Mouse (Mus musculus) adrenal gland, adult 8-10 months (tissue): Measurements from ENCODE around the gene Gm4792. TPM values are rescaled to one million over a fixed set of nuclear protein-coding genes. Genes with fewer than 3 reads are reported as not detected.

Experiments
- DNase-seq: peaks from one replicate; pipeline ENCODE4 v3.0.0; 2022
- total RNA-seq, 4 experiments: library from RNA; stranded (reverse); gene quantifications; 2 replicates each; pipeline ENCODE4 v1.2.4; 2022

Gm4792 gene
- total RNA-seq, 4 experiments from 2014 or later: not detected

GRCm38 (mm10) chr10:94299301-94299700 is 798 bp upstream of the Gm4792 start:
- DNase-seq: no peak

DNA sequence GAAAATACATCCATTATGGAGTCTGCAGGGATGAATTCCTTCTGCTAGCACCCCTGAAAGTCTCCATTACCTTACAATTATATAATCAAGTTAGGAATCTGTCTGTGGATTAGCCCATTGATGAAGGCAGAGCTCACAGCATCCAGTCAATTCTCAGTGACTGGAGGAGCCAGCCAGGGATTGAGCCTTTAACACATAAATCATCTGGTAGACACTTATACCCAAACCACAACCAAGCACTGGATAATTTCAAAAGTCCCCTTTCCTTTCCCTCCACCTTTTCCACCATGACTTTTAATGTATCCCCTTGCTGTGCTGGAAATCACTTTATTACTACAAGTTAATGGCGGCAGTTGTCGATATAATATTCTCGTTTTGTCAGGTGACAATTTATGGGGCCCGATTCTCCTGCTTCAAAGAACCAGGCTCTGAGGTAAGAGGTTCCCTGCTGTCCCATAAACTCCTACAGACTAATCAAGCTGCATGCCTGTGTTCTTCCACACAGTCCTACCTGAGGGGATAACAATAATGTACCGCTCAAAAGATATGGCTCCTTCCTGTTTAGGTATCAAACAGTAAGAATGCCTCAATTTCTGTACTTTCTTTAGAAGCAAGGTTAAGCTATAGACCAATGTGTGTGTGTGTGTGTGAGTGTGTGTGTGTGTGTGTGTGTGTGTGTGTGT is 2.4 kb downstream of the Gm4792 start:
- no peak for DNase-seq

DNA sequence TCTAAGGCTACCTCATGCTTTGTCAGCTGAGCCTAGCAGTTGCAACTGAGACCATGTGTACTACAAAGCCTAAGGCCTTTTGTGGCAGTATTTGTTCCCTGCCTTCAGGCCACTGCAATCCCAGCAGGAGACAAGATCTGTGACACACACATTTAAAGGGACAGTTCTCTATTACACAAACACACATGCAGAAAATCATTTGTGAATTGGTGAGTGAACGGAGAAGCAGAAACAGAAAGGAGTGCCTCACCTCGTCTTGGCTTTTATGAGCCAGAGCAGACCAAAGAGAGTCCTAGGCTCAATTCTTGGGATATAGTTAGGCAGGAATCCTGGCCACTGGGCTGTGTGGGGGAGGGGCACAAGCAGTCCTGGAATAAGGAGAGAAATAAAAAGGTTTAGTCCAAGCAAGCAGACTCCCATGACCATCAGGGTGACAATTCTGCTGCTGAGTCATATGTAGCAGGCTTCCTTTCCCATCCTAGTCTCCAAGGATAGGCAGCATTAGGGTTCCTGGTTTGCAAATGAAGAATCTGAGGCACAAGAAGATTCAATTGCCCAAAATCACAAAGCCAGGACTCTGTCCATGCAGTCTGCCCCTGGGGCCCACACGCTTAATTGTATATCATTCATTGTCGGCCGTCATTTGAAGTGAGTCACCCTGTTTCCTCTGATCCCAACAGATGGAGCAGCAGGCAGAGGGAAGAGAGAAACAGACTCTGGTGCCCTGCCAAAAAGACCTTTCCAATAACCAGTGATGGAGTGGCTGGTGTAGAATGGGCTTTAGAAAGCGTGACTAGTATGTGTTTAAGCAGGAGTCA is 3.4 kb downstream of the Gm4792 start:
- DNase-seq: peak; percentile 8

GRCm38 (mm10) chr10:94294437-94294836 is 4.1 kb downstream of the Gm4792 start:
- no peak for DNase-seq

DNA sequence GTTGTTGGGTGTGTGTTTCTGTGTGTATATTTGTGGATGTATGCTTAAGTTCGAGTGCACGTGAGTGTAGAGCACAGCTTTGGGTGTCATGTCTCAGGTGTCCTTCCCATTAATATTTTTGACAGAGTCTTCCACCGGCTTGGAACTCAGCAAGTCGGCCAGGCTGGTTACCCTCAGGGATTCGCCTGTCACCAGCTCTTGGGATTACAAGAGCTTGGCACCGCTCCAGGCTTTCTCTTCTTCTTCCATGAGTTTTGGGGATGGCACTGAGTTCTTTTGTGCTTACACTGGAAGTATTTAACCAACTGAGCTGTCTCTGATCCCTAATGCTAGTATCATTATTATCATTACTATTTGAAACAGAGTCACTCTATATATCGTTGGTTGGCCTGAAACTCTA is 15.7 kb downstream of the Gm4792 start:
- DNase-seq: no peak

DNA sequence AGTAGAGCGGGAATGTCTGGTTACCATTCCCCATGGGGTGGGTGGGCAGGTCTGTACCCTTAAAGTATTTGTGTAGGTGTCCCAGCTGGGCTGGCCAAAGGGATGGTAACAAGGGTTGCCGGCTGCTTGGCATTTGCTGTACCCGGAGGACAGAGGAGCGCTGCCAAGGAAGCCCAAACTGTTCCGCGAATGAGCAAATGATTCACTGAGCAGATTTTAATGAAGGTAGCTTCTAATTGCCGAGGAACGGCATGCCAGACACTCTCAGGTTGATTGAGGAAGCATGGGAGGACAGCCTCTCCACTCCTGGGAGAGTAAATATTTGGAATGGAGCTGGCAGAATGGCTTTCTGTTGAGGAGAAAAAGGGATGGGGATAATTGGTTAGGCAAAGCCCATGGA is 16.3 kb downstream of the Gm4792 start:
- DNase-seq: no peak

- no peak for DNase-seq
These were observed 22.0 kb downstream of the Gm4792 start for GRCm38 (mm10) chr10:94276511-94276910.

DNA sequence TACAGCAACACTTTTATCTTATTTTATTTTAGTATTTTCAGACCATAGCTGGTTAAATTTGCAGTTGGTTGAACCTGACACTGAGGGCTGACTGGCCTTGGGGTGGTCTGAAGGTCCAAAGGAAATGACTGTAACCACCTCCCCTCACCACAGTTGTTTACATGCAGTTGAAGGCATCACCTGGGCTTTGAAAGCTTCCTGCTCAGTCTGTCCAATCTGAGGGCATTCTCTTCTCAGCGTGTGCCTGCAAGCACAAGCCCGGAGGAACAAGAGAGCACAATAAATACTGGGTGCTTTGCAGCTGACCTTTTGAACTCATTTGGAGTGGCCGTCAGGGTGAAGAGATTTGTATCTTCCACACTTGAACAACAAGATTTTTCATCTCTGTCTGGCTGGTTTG is 23.2 kb downstream of the Gm4792 start:
- DNase-seq: no peak

GRCm38 (mm10) chr10:94265656-94266542 is 32.6 kb downstream of the Gm4792 start:
- no peak for DNase-seq

GRCm38 (mm10) chr10:94263211-94263610 is 35.3 kb downstream of the Gm4792 start:
- DNase-seq: no peak

- no peak for DNase-seq
These were observed 35.9 kb downstream of the Gm4792 start for GRCm38 (mm10) chr10:94262646-94263045.

DNA sequence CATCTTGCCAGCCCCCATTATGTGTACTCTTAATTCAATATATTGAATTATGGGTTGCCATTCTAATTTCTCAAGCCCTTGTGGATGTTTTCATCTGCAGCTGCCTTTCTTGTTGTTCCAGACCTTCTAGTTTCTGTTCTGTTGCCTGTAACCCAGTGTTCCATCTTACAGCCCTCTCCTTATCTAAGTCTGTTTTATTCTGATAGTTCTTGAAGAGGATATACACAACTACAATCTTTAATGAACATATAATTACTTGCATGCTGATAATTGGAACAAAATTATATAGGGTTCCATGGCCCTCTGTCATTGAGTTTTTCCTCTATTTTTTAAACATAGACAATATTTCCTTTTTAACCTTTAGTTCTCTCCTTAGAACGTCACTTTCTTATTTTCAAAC is 38.0 kb downstream of the Gm4792 start:
- no peak for DNase-seq

DNA sequence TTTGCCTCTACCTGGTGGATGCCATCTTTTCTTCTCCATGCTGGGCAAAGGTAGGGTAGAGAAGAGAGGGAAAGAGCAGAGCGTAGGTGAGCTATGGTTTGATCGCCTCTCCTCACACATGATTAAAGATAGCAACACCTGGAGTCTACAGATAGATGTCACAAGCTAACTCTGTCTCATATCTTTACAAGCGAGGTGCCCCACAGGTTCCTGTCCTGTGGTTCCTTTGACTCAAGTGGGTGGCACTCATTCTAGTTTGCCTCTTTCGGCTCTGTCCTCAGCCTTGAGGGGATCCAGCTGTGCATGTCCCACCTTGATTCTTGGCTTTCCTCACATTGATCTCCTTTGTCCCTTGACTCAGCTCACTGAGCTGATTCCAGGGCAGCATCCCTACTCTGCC is 42.0 kb downstream of the Gm4792 start:
- no peak for DNase-seq

DNA sequence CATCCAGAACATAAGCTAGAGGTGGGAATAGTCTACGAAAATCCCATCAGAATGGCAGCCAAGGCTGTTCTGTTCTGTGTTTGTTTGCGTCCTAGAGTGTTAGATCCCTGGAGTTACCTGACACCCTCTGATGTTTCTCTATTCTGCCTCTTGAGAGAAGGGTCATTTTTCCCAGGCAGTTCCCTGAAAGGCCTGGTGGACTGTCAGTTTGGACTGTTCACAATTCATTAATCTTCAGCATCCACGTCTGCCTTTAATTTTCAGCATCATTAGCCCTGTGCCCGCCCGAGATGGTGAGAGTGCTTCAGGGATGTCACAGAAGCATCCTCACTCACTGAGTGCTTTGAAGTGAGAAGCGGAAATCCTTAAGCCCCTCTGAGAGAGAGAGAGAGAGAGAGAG is 42.8 kb downstream of the Gm4792 start:
- no peak for DNase-seq

- DNase-seq: no peak
These were observed 43.7 kb downstream of the Gm4792 start for GRCm38 (mm10) chr10:94254766-94255165.

- no peak for DNase-seq
These were observed 45.2 kb downstream of the Gm4792 start for GRCm38 (mm10) chr10:94253260-94253807.

GRCm38 (mm10) chr10:94249575-94250456 is 48.7 kb downstream of the Gm4792 start:
- peak; percentile 5 for DNase-seq

- no peak for DNase-seq
These were observed 50.7 kb downstream of the Gm4792 start for GRCm38 (mm10) chr10:94247748-94248349.
